Mouse (Mus musculus): ENCODE measurements around the gene Amph. TPM values are rescaled to one million over a fixed set of nuclear protein-coding genes. Genes with fewer than 3 reads are reported as not detected.

Amph gene
- polyA plus RNA-seq, 1 experiment from 2014 or later, result 1.8 TPM

DNA sequence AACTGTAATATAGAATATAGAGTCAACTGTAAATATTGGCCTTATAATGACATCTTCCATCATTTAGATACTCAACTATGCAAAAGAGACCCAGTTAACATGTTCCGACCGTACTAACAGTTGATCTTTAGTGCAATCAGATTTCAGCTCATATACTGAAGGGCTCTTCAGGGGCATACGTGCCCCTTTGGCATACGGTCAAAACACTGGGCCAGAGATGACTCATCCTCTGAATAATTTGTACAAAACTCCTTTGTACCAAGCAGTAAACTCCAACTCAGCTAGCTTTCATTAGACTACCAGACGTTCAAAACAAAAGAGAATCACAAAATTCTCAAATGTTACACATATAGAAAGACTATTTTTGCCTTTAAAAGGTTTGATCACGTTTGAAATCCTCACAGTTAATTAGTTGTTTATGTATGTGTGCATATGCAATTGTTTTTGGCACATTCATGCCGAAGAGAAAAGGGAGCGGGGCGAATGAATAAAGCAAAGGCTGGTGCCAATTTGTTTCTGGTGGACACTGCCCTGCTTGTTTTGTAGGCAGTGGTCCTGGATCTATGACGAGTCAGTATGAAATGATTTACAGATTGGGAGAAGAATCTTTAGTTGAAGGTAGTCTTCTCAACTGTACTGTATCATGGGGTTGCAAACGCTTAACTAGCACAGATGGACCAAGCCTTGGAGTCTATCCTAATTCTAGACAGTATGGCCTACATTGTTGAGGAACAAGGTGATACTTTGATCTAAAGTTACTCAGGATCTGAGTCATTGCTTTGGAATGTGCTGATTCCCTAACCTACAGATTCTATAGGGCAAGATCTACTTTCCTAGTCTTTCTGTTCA is 8.3 kb downstream of the Amph start:
- no peaks in the 10 kb centered on the region for H3K4me1 ChIP-seq (ENCODE audit: control insufficient read depth, insufficient read depth, low read length)
- H3K9me3 ChIP-seq (replicated peaks; ENCODE audit: control insufficient read depth, low read length), result no peaks in the 10 kb centered on the region
- no peaks in the 10 kb centered on the region for H3K36me3 ChIP-seq (ENCODE audit: control insufficient read depth, insufficient read depth, low read length)
- no peak for ATAC-seq (replicated peaks; ENCODE audit: insufficient number of reproducible peaks, low FRiP score, low TSS enrichment)
- no peak overlapping the region for H3K9ac ChIP-seq (ENCODE audit: low read depth, low read length)
- H3K27ac ChIP-seq (ENCODE audit: low read depth, low read length), result no peak overlapping the region
- no peaks in the 10 kb centered on the region for H3K27me3 ChIP-seq (ENCODE audit: control insufficient read depth, insufficient read depth, low read length)
- no peak overlapping the region for H3K4me2 ChIP-seq
- 82% methylated on average over 11 of the region's 11 CpGs for WGBS (ENCODE audit: insufficient replicate concordance)
- no peak overlapping the region for H3K4me3 ChIP-seq (ENCODE audit: low read depth, low read length)

DNA sequence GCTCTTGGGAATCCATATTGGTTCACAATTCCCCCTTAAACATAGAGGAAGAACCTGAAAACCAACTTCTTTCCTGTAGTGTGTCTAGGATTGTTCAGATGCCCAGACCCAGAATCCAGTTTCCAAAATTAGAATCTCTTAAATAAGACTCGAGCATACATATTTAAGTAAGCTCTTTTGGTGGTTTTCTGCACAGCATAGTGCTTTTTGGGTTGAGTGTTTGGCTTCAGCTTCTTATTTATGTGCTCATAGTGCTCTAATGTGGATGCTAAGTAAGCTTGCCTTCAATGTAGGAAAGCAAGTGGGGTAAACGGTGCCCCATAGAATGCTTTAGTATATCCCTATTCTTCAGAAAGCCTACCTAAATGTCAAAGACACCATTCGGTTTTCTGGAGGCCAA is 9.0 kb downstream of the Amph start:
- Histone ChIP-seq H3K9ac (ENCODE audit: low read depth, low read length) (no peak overlapping the region), H3K9me3 (replicated peaks; ENCODE audit: control insufficient read depth, low read length) (no peaks in the 10 kb centered on the region), H3K4me3 (ENCODE audit: low read depth, low read length) (no peak overlapping the region), H3K27ac (ENCODE audit: low read depth, low read length) (no peak overlapping the region), H3K27me3 (ENCODE audit: control insufficient read depth, insufficient read depth, low read length) (no peaks in the 10 kb centered on the region), H3K4me1 (ENCODE audit: control insufficient read depth, insufficient read depth, low read length) (no peaks in the 10 kb centered on the region), H3K36me3 (ENCODE audit: control insufficient read depth, insufficient read depth, low read length) (no peaks in the 10 kb centered on the region), H3K4me2 (no peak overlapping the region)
- ATAC-seq (replicated peaks; ENCODE audit: insufficient number of reproducible peaks, low FRiP score, low TSS enrichment), result no peak
- WGBS (ENCODE audit: insufficient replicate concordance), result 80% methylated on average over 3 of the region's 3 CpGs

DNA sequence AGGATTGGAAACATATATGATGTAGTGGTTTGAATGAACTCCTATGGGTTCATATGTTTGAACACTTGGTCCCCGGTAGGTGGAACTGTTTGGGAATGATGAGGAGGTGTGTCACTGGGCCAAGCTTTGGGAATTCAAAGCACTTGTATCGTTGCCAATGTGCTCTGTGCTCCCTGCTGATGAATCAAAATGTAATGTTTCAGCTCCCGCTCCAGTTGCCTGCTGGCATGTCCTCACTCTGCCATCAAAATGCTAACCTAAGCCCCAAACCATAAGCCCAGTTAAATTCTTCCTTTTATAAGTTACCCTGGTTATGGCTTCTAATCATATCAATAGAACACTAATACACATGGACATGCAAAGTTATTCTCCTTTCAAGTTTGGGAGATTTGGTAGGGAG is 24.6 kb downstream of the Amph start:
- Histone ChIP-seq H3K9me3 (replicated peaks; ENCODE audit: control insufficient read depth, low read length) (no peaks in the 10 kb centered on the region), H3K27me3 (ENCODE audit: control insufficient read depth, insufficient read depth, low read length) (no peaks in the 10 kb centered on the region), H3K27ac (ENCODE audit: low read depth, low read length) (no peak overlapping the region), H3K4me3 (ENCODE audit: low read depth, low read length) (no peak overlapping the region), H3K9ac (ENCODE audit: low read depth, low read length) (no peak overlapping the region), H3K4me1 (ENCODE audit: control insufficient read depth, insufficient read depth, low read length) (no peaks in the 10 kb centered on the region), H3K4me2 (no peak overlapping the region), H3K36me3 (ENCODE audit: control insufficient read depth, insufficient read depth, low read length) (no peaks in the 10 kb centered on the region)
- ATAC-seq (replicated peaks; ENCODE audit: insufficient number of reproducible peaks, low FRiP score, low TSS enrichment), result no peak
- WGBS (ENCODE audit: insufficient replicate concordance), result 79% methylated on average over 3 of the region's 3 CpGs

GRCm38 (mm10) chr13:18974351-18974750 is 26.3 kb downstream of the Amph start:
- no peaks in the 10 kb centered on the region for H3K9me3 ChIP-seq (replicated peaks; ENCODE audit: control insufficient read depth, low read length)
- 85% methylated on average over 5 of the region's 5 CpGs for WGBS (ENCODE audit: insufficient replicate concordance)
- no peak overlapping the region for H3K4me2 ChIP-seq
- no peak overlapping the region for H3K9ac ChIP-seq (ENCODE audit: low read depth, low read length)
- H3K36me3 ChIP-seq (ENCODE audit: control insufficient read depth, insufficient read depth, low read length), result no peaks in the 10 kb centered on the region
- H3K4me1 ChIP-seq (ENCODE audit: control insufficient read depth, insufficient read depth, low read length), result no peaks in the 10 kb centered on the region
- H3K27me3 ChIP-seq (ENCODE audit: control insufficient read depth, insufficient read depth, low read length), result no peaks in the 10 kb centered on the region
- no peak for ATAC-seq (replicated peaks; ENCODE audit: insufficient number of reproducible peaks, low FRiP score, low TSS enrichment)
- H3K27ac ChIP-seq (ENCODE audit: low read depth, low read length), result no peak overlapping the region
- no peak overlapping the region for H3K4me3 ChIP-seq (ENCODE audit: low read depth, low read length)

GRCm38 (mm10) chr13:18987266-18987665 is 39.3 kb downstream of the Amph start:
- H3K27me3 ChIP-seq (ENCODE audit: control insufficient read depth, insufficient read depth, low read length), result no peaks in the 10 kb centered on the region
- WGBS (ENCODE audit: insufficient replicate concordance), result 79% methylated on average over 4 of the region's 4 CpGs

GRCm38 (mm10) chr13:18988323-18988722 is 40.3 kb downstream of the Amph start:
- Histone ChIP-seq H3K27me3 (ENCODE audit: control insufficient read depth, insufficient read depth, low read length) (no peaks in the 10 kb centered on the region), H3K4me3 (ENCODE audit: low read depth, low read length) (no peak overlapping the region), H3K4me1 (ENCODE audit: control insufficient read depth, insufficient read depth, low read length) (0 out of 2 replicates have a peak, but pooled peaks cover 3% of the 10 kb centered on the region), H3K9ac (ENCODE audit: low read depth, low read length) (no peak overlapping the region), H3K36me3 (ENCODE audit: control insufficient read depth, insufficient read depth, low read length) (no peaks in the 10 kb centered on the region), H3K9me3 (replicated peaks; ENCODE audit: control insufficient read depth, low read length) (no peaks in the 10 kb centered on the region), H3K4me2 (no peak overlapping the region), H3K27ac (ENCODE audit: low read depth, low read length) (no peak overlapping the region)
- WGBS (ENCODE audit: insufficient replicate concordance), result 61% methylated on average over 4 of the region's 4 CpGs
- no peak for ATAC-seq (replicated peaks; ENCODE audit: insufficient number of reproducible peaks, low FRiP score, low TSS enrichment)

More at GRCm38 (mm10) chr13:18987266-18987665, 39.3 kb downstream of the Amph start:
- Histone ChIP-seq H3K4me3 (ENCODE audit: low read depth, low read length) (no peak overlapping the region), H3K4me1 (ENCODE audit: control insufficient read depth, insufficient read depth, low read length) (0 out of 2 replicates have a peak, but pooled peaks cover 3% of the 10 kb centered on the region), H3K27ac (ENCODE audit: low read depth, low read length) (no peak overlapping the region), H3K36me3 (ENCODE audit: control insufficient read depth, insufficient read depth, low read length) (no peaks in the 10 kb centered on the region), H3K9ac (ENCODE audit: low read depth, low read length) (no peak overlapping the region), H3K4me2 (no peak overlapping the region), H3K9me3 (replicated peaks; ENCODE audit: control insufficient read depth, low read length) (no peaks in the 10 kb centered on the region)
- ATAC-seq (replicated peaks; ENCODE audit: insufficient number of reproducible peaks, low FRiP score, low TSS enrichment), result no peak

- H3K4me2 ChIP-seq, result no peak overlapping the region
- no peak overlapping the region for H3K4me3 ChIP-seq (ENCODE audit: low read depth, low read length)
- WGBS (ENCODE audit: insufficient replicate concordance), result 69% methylated on average over 8 of the region's 8 CpGs
- 0 out of 2 replicates have a peak, but pooled peaks cover 3% of the 10 kb centered on the region for H3K4me1 ChIP-seq (ENCODE audit: control insufficient read depth, insufficient read depth, low read length)
- no peak overlapping the region for H3K27ac ChIP-seq (ENCODE audit: low read depth, low read length)
- H3K36me3 ChIP-seq (ENCODE audit: control insufficient read depth, insufficient read depth, low read length), result no peaks in the 10 kb centered on the region
- H3K9ac ChIP-seq (ENCODE audit: low read depth, low read length), result no peak overlapping the region
- no peaks in the 10 kb centered on the region for H3K9me3 ChIP-seq (replicated peaks; ENCODE audit: control insufficient read depth, low read length)
- no peaks in the 10 kb centered on the region for H3K27me3 ChIP-seq (ENCODE audit: control insufficient read depth, insufficient read depth, low read length)
- no peak for ATAC-seq (replicated peaks; ENCODE audit: insufficient number of reproducible peaks, low FRiP score, low TSS enrichment)
These were observed 41.2 kb downstream of the Amph start for GRCm38 (mm10) chr13:18989185-18989714.

GRCm38 (mm10) chr13:19002502-19002901 is 54.5 kb downstream of the Amph start:
- Histone ChIP-seq H3K4me1 (ENCODE audit: control insufficient read depth, insufficient read depth, low read length) (no peaks in the 10 kb centered on the region), H3K27ac (ENCODE audit: low read depth, low read length) (no peak overlapping the region), H3K9me3 (replicated peaks; ENCODE audit: control insufficient read depth, low read length) (no peaks in the 10 kb centered on the region), H3K36me3 (ENCODE audit: control insufficient read depth, insufficient read depth, low read length) (no peaks in the 10 kb centered on the region), H3K27me3 (ENCODE audit: control insufficient read depth, insufficient read depth, low read length) (no peaks in the 10 kb centered on the region), H3K9ac (ENCODE audit: low read depth, low read length) (no peak overlapping the region), H3K4me2 (no peak overlapping the region), H3K4me3 (ENCODE audit: low read depth, low read length) (no peak overlapping the region)
- WGBS (ENCODE audit: insufficient replicate concordance), result 90% methylated on average over 9 of the region's 9 CpGs
- no peak for ATAC-seq (replicated peaks; ENCODE audit: insufficient number of reproducible peaks, low FRiP score, low TSS enrichment)

- Histone ChIP-seq H3K4me3 (ENCODE audit: low read depth, low read length) (no peak overlapping the region), H3K4me1 (ENCODE audit: control insufficient read depth, insufficient read depth, low read length) (no peaks in the 10 kb centered on the region), H3K9ac (ENCODE audit: low read depth, low read length) (no peak overlapping the region), H3K27me3 (ENCODE audit: control insufficient read depth, insufficient read depth, low read length) (no peaks in the 10 kb centered on the region), H3K36me3 (ENCODE audit: control insufficient read depth, insufficient read depth, low read length) (no peaks in the 10 kb centered on the region), H3K27ac (ENCODE audit: low read depth, low read length) (no peak overlapping the region), H3K9me3 (replicated peaks; ENCODE audit: control insufficient read depth, low read length) (no peaks in the 10 kb centered on the region), H3K4me2 (no peak overlapping the region)
- WGBS (ENCODE audit: insufficient replicate concordance), result 71% methylated on average over 5 of the region's 5 CpGs
- no peak for ATAC-seq (replicated peaks; ENCODE audit: insufficient number of reproducible peaks, low FRiP score, low TSS enrichment)
These were observed 56.4 kb downstream of the Amph start for GRCm38 (mm10) chr13:19004406-19004805.

Measured in heart, embryonic 11.5 days (tissue).